Mouse (Mus musculus) midbrain, embryonic 15.5 days (tissue): ENCODE measurements at regions not wholly inside any gene's neighbourhood (a gene's known extent, or its start where the extent isn't known, plus 50 kb on each side); places are given as distances from the start of the nearest gene placed in this dataset.
A peak's percentile ranks its signal among the peaks of the same experiment; 100 is the strongest.
"Not testable (repeated sequence)": the region's sequence is repeated elsewhere in the genome, so short reads cannot be mapped to it uniquely, and the experiment has no call there.

ENCODE experiments used
- ATAC-seq: fragments of 200-750 bp; cut with Nextera tagmentation; replicated peaks from 2 replicates; pipeline ENCODE4 v1.8.0; 2017; ENCODE audit warnings: moderate TSS enrichment
- H3K27ac ChIP-seq: fragments of 300-500 bp; sonication (generic); 2 replicates; pipeline ENCODE4 v1.5.1; 2015; ENCODE audit warnings: mild to moderate bottlenecking, inconsistent platforms
- H3K27me3 ChIP-seq: fragments of 300-500 bp; sonication (generic); replicated peaks from 2 replicates; pipeline ENCODE4 v1.6.1; 2015; ENCODE audit warnings: inconsistent platforms
- H3K36me3 ChIP-seq: fragments of 300-500 bp; sonication (generic); replicated peaks from 2 replicates; pipeline ENCODE4 v1.6.1; 2015; ENCODE audit warnings: inconsistent platforms
- H3K4me1 ChIP-seq: fragments of 300-500 bp; sonication (generic); 2 replicates; pipeline ENCODE4 v1.6.1; 2015; ENCODE audit warnings: inconsistent platforms
- H3K4me2 ChIP-seq: fragments of 300-500 bp; sonication (generic); 2 replicates; pipeline ENCODE4 v1.6.1; 2015; ENCODE audit warnings: inconsistent platforms, mild to moderate bottlenecking, moderate library complexity
- H3K4me3 ChIP-seq: fragments of 300-500 bp; sonication (generic); 2 replicates; pipeline ENCODE4 v1.5.1; 2015; ENCODE audit warnings: mild to moderate bottlenecking, inconsistent platforms
- H3K9ac ChIP-seq: fragments of 300-500 bp; sonication (generic); 2 replicates; pipeline ENCODE4 v1.6.1; 2015; ENCODE audit warnings: mild to moderate bottlenecking, inconsistent platforms
- H3K9me3 ChIP-seq: fragments of 300-500 bp; sonication (generic); 2 replicates; pipeline ENCODE4 v1.6.1; 2016; ENCODE audit warnings: inconsistent platforms
- WGBS: fragments of 180-500 bp; shearing (Covaris S2); methylation state at CpG from one replicate; pipeline ENCODE4 v1.1.7; 2015; ENCODE audit warnings: mixed read lengths; 5-methylcytosine and 5-hydroxymethylcytosine counted together

DNA sequence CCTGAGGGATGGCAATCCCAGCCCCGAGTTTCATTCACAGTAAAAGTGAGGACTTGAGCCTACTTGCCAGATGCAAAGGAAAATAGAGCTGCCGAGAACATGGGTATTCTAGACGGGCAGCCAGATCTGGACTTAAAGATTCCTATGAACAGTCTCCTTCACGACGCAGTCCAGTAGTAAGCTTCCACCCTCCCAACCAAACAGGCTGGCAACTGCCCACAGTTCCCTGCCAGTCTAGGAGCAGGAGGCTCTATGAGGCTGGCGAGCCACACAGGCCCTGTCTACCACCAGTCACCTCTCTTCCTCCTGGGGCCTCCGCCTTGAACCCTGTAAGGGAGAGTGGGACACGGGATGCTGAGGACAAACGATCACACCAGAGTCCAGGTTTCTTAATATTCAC is 153.5 kb upstream of the Snrpn start:
- no peaks in the 10 kb centered on the region for H3K27me3 ChIP-seq
- 85% methylated on average over 9 of the region's 9 CpGs for WGBS
- no peaks in the 10 kb centered on the region for H3K9me3 ChIP-seq
- H3K4me1 ChIP-seq = no peaks in the 10 kb centered on the region
- no peak overlapping the region for H3K27ac ChIP-seq
- ATAC-seq = no peak
- no peak overlapping the region for H3K4me3 ChIP-seq
- no peaks in the 10 kb centered on the region for H3K36me3 ChIP-seq
- H3K9ac ChIP-seq = no peak overlapping the region
- no peak overlapping the region for H3K4me2 ChIP-seq

DNA sequence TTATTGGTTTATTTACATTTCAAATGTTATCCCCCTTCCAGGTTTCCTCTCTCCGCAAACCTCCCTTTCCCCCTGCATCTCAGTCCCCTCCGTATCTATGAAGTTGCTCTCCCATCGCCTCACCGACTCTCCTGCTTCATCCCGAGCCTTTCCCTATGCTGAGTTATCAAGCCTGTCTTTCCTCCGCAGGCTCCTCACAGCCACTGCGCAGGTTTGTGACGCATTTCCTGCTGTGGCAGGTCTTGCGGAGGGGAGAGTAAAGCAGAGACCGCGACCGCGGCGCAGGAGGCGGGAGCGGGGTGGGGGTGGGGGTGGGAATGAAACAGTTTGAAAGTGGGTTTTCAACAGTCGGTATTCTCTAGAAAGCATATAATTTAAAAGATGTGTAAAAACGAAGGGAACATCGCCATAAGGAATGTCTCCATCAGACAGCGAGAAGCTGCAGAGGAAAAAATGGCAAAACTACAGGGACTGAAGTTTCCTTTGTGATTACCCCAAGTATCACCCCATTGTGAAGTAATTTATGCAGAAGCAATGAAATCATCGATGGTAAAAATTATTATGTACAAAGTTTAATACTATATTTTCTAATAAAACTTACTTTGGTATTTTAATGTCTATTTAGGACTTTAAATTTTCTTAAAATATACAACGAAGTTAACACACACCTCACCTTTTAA is 104.3 kb upstream of the Snrpn start:
- Histone ChIP-seq H3K27ac (peak overlapping the region; percentile 74), H3K4me2 (peak overlapping the region; percentile 40), H3K4me3 (peak overlapping the region; percentile 42)
- not testable (repeated sequence) for H3K27me3 ChIP-seq, H3K9ac ChIP-seq, H3K36me3 ChIP-seq, H3K9me3 ChIP-seq, H3K4me1 ChIP-seq
- peak; percentile 99 for ATAC-seq
- WGBS = 18% methylated on average over 22 of the region's 22 CpGs

DNA sequence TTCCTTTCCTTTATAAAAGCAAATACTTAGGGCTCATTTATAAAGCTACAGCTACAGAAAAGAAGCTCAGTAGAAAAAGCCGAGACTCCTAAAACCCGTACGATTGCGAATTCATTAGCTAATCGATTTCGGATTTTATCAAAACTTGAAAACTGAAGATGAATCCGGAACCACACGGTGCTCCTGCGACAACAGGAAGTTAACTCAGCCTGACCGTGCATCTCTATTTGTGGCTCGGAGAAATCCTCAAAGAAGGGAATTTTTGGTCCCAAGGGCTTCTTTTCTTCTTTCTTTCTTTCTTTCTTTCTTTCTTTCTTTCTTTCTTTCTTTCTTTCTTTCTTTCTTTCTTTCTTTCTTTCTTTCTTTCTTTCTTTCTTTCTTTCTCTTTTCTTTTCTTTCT is 103.7 kb upstream of the Snrpn start:
- peak; percentile 90 for ATAC-seq
- peak overlapping the region; percentile 42 for H3K4me3 ChIP-seq

DNA sequence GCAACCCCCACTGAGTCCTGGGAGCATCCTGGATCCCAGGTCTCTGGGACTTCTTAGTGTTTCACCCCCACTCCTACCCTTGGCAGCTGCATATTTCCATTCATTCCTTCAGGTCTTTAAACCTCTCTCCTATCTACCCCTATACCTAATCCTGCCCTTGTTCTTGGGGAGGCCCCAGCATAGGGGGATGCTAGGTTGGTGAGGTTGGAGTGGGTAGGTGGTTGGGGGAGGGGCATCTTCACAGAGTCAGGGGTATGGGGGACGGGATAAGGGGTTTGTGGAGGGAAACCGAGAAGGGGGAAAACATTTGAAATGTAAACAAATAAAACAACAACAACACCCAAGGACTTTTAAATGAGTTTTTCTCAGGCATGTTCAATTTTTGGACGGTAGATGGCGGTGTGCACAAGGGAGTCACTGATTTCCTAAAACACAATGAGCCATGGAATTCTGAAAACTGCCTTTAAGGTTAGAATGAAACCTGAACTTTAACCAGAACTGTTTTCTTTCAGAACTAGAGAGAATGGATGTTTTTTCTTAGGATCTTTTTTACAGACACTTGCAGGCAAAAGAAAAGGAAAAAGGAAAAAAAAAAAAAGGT is 98.7 kb upstream of the Snrpn start:
- H3K9me3 ChIP-seq, H3K4me1 ChIP-seq, H3K27ac ChIP-seq, H3K9ac ChIP-seq, H3K27me3 ChIP-seq, H3K36me3 ChIP-seq, ATAC-seq, H3K4me2 ChIP-seq, H3K4me3 ChIP-seq: not testable (repeated sequence)
- 10% methylated on average over 4 of the region's 4 CpGs for WGBS

More for the DNA sequence above, 103.7 kb upstream of the Snrpn start:
- Histone ChIP-seq H3K4me2 (peak overlapping the region; percentile 40), H3K27ac (peak overlapping the region; percentile 74)
- not testable (repeated sequence) for H3K9me3 ChIP-seq, H3K27me3 ChIP-seq, H3K4me1 ChIP-seq, H3K9ac ChIP-seq, H3K36me3 ChIP-seq
- 33% methylated on average over 11 of the region's 11 CpGs for WGBS

DNA sequence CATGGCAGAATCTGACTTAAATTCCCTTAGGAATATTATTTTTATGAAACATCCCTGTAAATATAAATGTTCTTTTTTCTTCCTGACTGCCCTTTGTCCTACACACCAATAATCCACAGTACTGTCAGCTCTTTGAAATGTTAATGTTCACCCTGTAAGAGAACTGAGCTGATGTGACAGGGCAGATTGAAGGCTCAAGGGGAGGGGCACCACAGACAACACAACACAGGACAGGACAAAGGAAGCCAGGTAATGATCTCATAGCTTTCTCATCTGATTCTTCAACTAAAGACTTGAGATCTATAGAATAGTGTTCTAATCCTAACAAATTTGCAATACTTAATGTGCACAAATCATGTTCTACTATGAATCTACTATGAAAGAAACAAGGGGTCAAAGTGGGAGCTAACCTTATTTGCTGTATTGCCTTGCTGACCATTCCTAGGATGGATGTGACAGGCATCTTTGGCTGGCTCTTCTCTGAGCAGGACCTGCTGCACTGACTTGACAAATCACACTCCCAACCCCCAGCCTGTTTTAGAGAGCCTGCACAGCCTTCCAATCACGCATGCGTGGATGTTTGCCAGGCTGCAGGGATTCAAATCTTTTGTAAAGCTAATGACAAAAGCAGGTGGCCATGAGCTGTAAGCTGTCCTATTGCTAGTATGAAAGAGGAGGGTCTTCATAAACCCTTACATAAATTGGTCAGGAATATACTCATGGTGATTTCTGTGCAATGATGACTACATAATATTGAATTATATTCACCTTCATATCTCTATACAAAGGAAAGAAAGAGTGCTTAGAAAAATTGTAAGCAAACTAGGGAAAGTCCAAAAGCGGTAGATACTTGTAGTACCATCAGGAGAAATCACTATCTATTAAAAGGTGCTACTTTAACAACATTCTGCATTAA is 76.6 kb upstream of the Snrpn start:
- H3K4me2 ChIP-seq = peak overlapping the region; percentile 31
- H3K4me3 ChIP-seq = 0 out of 2 replicates have a peak overlapping the region, but pooled peaks have one; percentile 11
- WGBS = 40% methylated on average over 3 of the region's 3 CpGs
- H3K36me3 ChIP-seq, H3K27me3 ChIP-seq, H3K4me1 ChIP-seq, H3K9me3 ChIP-seq, H3K9ac ChIP-seq: not testable (repeated sequence)
- H3K27ac ChIP-seq = peak overlapping the region; percentile 74
- ATAC-seq = peak; percentile 80
